Comparison of ENCODE assay signal across 8 mouse cellular contexts in the genomic region with DNA sequence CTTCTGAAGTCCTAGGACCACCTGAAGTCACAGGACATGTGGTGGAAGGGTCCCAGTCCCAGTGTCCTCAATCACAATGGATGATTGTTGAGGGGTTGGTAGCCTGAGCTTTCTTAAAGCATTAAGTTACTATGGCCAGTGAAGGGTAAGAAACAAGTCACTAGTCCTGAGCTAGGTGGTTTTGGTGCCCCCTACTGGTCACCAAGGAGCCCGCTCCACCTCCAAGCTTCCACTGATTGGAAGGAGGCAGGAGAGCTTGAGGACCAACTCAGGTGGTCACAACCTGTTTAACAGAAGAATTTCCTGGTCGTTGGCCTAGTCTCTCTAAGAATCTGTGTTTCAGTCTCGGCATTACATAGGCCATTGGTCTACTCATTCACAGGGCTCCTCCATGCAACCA. TPM values are rescaled to one million over a fixed set of nuclear protein-coding genes. Genes with fewer than 3 reads are reported as not detected.
DNase-seq lines count a peak whose midpoint lies in the region; ATAC-seq and TF ChIP-seq lines count a peak whose summit lies in the region.

No protein-coding gene starts in this region.

- H3K4me1 ChIP-seq in intestine, embryonic 14.5 days (replicated peaks; ENCODE audit: control insufficient read depth, insufficient read depth, low read length), result 0 out of 2 replicates have a peak, but pooled peaks cover 5% of the 10 kb centered on the region
- H3K4me1 ChIP-seq in intestine, embryonic 16.5 days (ENCODE audit: control insufficient read depth, insufficient read depth, low read length), result peaks cover 9% of the 10 kb centered on the region
- H3K4me1 ChIP-seq in E14TG2a.4 (replicated peaks; ENCODE audit: low read depth, low read length), result peaks cover 47% of the 10 kb centered on the region
- H3K4me1 ChIP-seq in embryonic fibroblast, embryonic 13.5 days (ENCODE audit: control insufficient read depth, insufficient read depth, low read length), result no peaks in the 10 kb centered on the region

- H3K9ac ChIP-seq in intestine, embryonic 14.5 days (ENCODE audit: low read length), result no peak overlapping the region
- no peak overlapping the region for H3K9ac ChIP-seq in intestine, embryonic 16.5 days (ENCODE audit: low read depth, low read length)

- H3K9me3 ChIP-seq in intestine, embryonic 14.5 days (ENCODE audit: control insufficient read depth, low read length), result no peaks in the 10 kb centered on the region
- no peaks in the 10 kb centered on the region for H3K9me3 ChIP-seq in intestine, embryonic 16.5 days (ENCODE audit: control insufficient read depth, low read length)
- H3K9me3 ChIP-seq in E14TG2a.4 (ENCODE audit: low read length), result no peaks in the 10 kb centered on the region

- H3K27me3 ChIP-seq in intestine, embryonic 14.5 days (replicated peaks; ENCODE audit: control insufficient read depth, insufficient read depth, low read length), result peaks cover 50% of the 10 kb centered on the region
- H3K27me3 ChIP-seq in intestine, embryonic 16.5 days (replicated peaks; ENCODE audit: control insufficient read depth, insufficient read depth, low read length), result peaks cover 42% of the 10 kb centered on the region
- peaks cover 69% of the 10 kb centered on the region for H3K27me3 ChIP-seq in E14TG2a.4 (ENCODE audit: insufficient read depth, low read length)

- no peak for ATAC-seq in intestine, embryonic 14.5 days (replicated peaks; ENCODE audit: low FRiP score, low TSS enrichment, low read depth)
- ATAC-seq in intestine, embryonic 16.5 days, result no peak

- no peak overlapping the region for H3K27ac ChIP-seq in intestine, embryonic 14.5 days (ENCODE audit: low read depth)
- no peak overlapping the region for H3K27ac ChIP-seq in intestine, embryonic 16.5 days (ENCODE audit: low read length)
- H3K27ac ChIP-seq in embryonic fibroblast, embryonic 13.5 days (ENCODE audit: insufficient read depth, low read length), result no peak overlapping the region

- no peak overlapping the region for H3K4me3 ChIP-seq in intestine, embryonic 14.5 days (ENCODE audit: low read depth, low read length)
- H3K4me3 ChIP-seq in intestine, embryonic 16.5 days (ENCODE audit: low read length), result no peak overlapping the region
- no peak overlapping the region for H3K4me3 ChIP-seq in E14TG2a.4 (replicated peaks; ENCODE audit: low read length)
- no peak overlapping the region for H3K4me3 ChIP-seq in embryonic fibroblast, embryonic 13.5 days (ENCODE audit: insufficient read depth, low read length)

- peak; percentile 63 for DNase-seq in intestine, embryonic 14.5 days (ENCODE audit: low spot score)
- DNase-seq in adrenal gland, postnatal 36 days, result peak; percentile 50 to 63
- DNase-seq in left cerebral cortex, postnatal 4 days, result peak; percentile 66
- DNase-seq in right cerebral cortex, adult 18-20 months, result peak; percentile 70
- no peak for DNase-seq in MN1 (ENCODE audit: low spot score)

- peak; percentile 80 for TF ChIP-seq CTCF in E14TG2a.4 (conservative IDR thresholded peaks at IDR 0.05; ENCODE audit: low read length)
- TF ChIP-seq CTCF in embryonic fibroblast, embryonic 13.5 days (IDR thresholded peaks at IDR 0.05; ENCODE audit: borderline replicate concordance, insufficient read depth, low read length), result peak; percentile 31; the same call in 1 of the 2 replicates

- intact Hi-C loops in left cerebral cortex, postnatal 4 days (cut with DNase I), result no loop called here

- no peak overlapping the region for H3K4me2 ChIP-seq in intestine, embryonic 14.5 days (ENCODE audit: low read length)
- no peak overlapping the region for H3K4me2 ChIP-seq in intestine, embryonic 16.5 days (ENCODE audit: low read depth, low read length)

- WGBS in intestine, embryonic 14.5 days, result 10% methylated on average over 3 of the region's 3 CpGs
- 20% methylated on average over 3 of the region's 3 CpGs for WGBS in intestine, embryonic 16.5 days

- no peak for TF ChIP-seq POLR2A in embryonic fibroblast, embryonic 13.5 days (IDR thresholded peaks at IDR 0.05; ENCODE audit: low read depth, low read length)

- H3K36me3 ChIP-seq in intestine, embryonic 14.5 days (ENCODE audit: control insufficient read depth, insufficient read depth, low read length), result no peaks in the 10 kb centered on the region
- H3K36me3 ChIP-seq in intestine, embryonic 16.5 days (ENCODE audit: control insufficient read depth, insufficient read depth, low read length), result no peaks in the 10 kb centered on the region
- no peaks in the 10 kb centered on the region for H3K36me3 ChIP-seq in E14TG2a.4 (ENCODE audit: insufficient read depth, low read length)

RNA-seq across cellular contexts. Expression of a gene that starts 2.2 kb away (rescaled TPM):
- polyA plus RNA-seq in intestine, embryonic 14.5 days (2014; fragmentation: Nextera tagmentation; extraction: Ambion mirVana), result 4.1 and 5.6 TPM in 2 replicates
- 4.8 and 5.6 TPM in 2 replicates for polyA plus RNA-seq in intestine, embryonic 16.5 days (2015; fragmentation: Nextera tagmentation; extraction: Ambion mirVana)
- total RNA-seq in adrenal gland, postnatal 36 days (2021), result under 1 TPM; 0.30 to 0.93 TPM
- not detected in 2 replicates for polyA plus RNA-seq in embryonic fibroblast, embryonic 13.5 days (2011; ENCODE audit: insufficient read length, low read depth, missing spikeins)
- total RNA-seq in left cerebral cortex, postnatal 4 days (2021), result 10 to 100 TPM; 40.9 to 53.3 TPM
